In the genomic region with DNA sequence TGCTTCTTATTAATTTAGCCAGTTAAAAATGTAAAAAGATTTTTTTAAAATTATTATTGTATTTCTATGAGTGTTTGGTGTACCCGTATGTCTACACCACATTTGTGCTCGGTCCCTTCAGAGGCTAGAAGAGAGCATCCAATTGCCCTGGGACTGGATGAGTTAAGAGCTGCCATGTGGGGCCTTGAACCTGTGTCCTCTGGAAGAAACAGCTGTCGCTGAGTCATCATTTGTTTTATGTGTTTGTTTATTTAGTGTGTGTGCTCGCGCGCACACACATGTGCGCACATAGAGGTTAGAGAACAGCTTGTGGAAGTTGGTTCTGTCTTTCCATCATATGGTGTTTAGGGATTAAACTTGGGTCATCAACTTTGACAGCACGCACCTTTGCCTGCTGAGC, we compare ENCODE assay signal across 22 mouse cellular contexts. TPM values are rescaled to one million over a fixed set of nuclear protein-coding genes. Genes with fewer than 3 reads are reported as not detected.
"Had no signal": no experiment of that assay in that cellular context is flagged by ENCODE, and none has a peak within 500 bp of the region (broad histone marks: within the 10 kb centered on the region; RNA-seq: fewer than 3 reads in every experiment).

No protein-coding gene starts in this region.

- H3K4me3 ChIP-seq: midbrain, embryonic 10.5 days; midbrain, embryonic 12.5 days; myocyte; neural tube, embryonic 13.5 days; neural tube, embryonic 15.5 days had no signal

- H3K36me3 ChIP-seq: midbrain, embryonic 12.5 days had no signal

- H3K27me3 ChIP-seq: midbrain, embryonic 12.5 days; neural tube, embryonic 13.5 days; neural tube, embryonic 15.5 days had no signal

- H3K27ac ChIP-seq: neural tube, embryonic 13.5 days; neural tube, embryonic 15.5 days had no signal

- H3K9me3 ChIP-seq: midbrain, embryonic 10.5 days; midbrain, embryonic 12.5 days; neural tube, embryonic 13.5 days; neural tube, embryonic 15.5 days had no signal

- H3K9ac ChIP-seq: lung, embryonic 14.5 days; midbrain, embryonic 12.5 days; neural tube, embryonic 13.5 days; neural tube, embryonic 15.5 days had no signal

- DNase-seq: lung, embryonic 14.5 days; lung, postnatal 10 days; lung, postnatal 4 days; midbrain, embryonic 14.5 days; retina, postnatal 1 day; right cerebral cortex, adult 18-20 months; right cerebral cortex, postnatal 25 days; right cerebral cortex, postnatal 4 days; spleen, adult 18-20 months; thymus, adult 18-20 months; thymus, postnatal 14 days; thymus, postnatal 36 days had no signal

RNA-seq across cellular contexts. Expression of a gene that starts 53.2 kb away (rescaled TPM):
- total RNA-seq: megakaryocyte, adult 5-6 weeks; megakaryocyte-erythroid progenitor cell, adult 5-6 weeks had no signal
- polyA plus RNA-seq: lung, embryonic 14.5 days; midbrain, embryonic 10.5 days; midbrain, embryonic 12.5 days; midbrain, embryonic 14.5 days; midbrain, embryonic 16.5 days; myocyte; neural tube, embryonic 11.5 days; neural tube, embryonic 13.5 days; neural tube, embryonic 15.5 days; stomach, embryonic 14.5 days had no signal
